Mouse (Mus musculus) stomach, embryonic 15.5 days (tissue): Measurements from ENCODE around the gene Eps8l1. TPM values are rescaled to one million over a fixed set of nuclear protein-coding genes. Genes with fewer than 3 reads are reported as not detected.

Experiments used
- ATAC-seq: fragments of 200-750 bp; cut with Nextera tagmentation; 2 replicates; pipeline ENCODE4 v1.8.0; 2017; ENCODE audit warnings: low read depth, moderate number of reproducible peaks, moderate TSS enrichment; ENCODE audit not compliant: insufficient read depth, low FRiP score
- H3K27ac ChIP-seq: fragments of 300-500 bp; sonication (generic); 2 replicates; pipeline ENCODE4 v1.5.1; 2015; ENCODE audit warnings: mild to moderate bottlenecking, inconsistent platforms
- H3K27me3 ChIP-seq: fragments of 300-500 bp; sonication (generic); replicated peaks from 2 replicates; pipeline ENCODE4 v1.6.1; 2015; ENCODE audit warnings: inconsistent platforms
- H3K36me3 ChIP-seq: fragments of 300-500 bp; sonication (generic); 2 replicates; pipeline ENCODE4 v1.6.1; 2015; ENCODE audit warnings: inconsistent platforms
- H3K4me1 ChIP-seq: fragments of 300-500 bp; sonication (generic); 2 replicates; pipeline ENCODE4 v1.6.1; 2015; ENCODE audit warnings: inconsistent platforms
- H3K4me2 ChIP-seq: fragments of 300-500 bp; sonication (generic); 2 replicates; pipeline ENCODE4 v1.6.1; 2015; ENCODE audit warnings: mild to moderate bottlenecking, inconsistent platforms
- H3K4me3 ChIP-seq: fragments of 300-500 bp; sonication (generic); replicated peaks from 2 replicates; pipeline ENCODE4 v1.5.1; 2015; ENCODE audit warnings: inconsistent platforms
- H3K9ac ChIP-seq: fragments of 300-500 bp; sonication (generic); 2 replicates; pipeline ENCODE4 v1.6.1; 2015; ENCODE audit warnings: inconsistent platforms
- H3K9me3 ChIP-seq: fragments of 300-500 bp; sonication (generic); 2 replicates; pipeline ENCODE4 v1.6.1; 2016; ENCODE audit warnings: inconsistent platforms
- WGBS: fragments of 180-500 bp; shearing (Covaris S2); methylation state at CpG from one replicate; pipeline ENCODE4 v1.1.7; 2015; 5-methylcytosine and 5-hydroxymethylcytosine counted together
- microRNA-seq: library from miRNA; unstranded; fragments of <30 nt; microRNA quantifications from one replicate; pipeline ENCODE4, GENCODE M21; 2016
- polyA plus RNA-seq: library from polyadenylated mRNA; unstranded; fragments of >200 nt; fragmentation: Nextera tagmentation; extraction: Ambion mirVana; gene quantifications from 2 replicates; pipeline ENCODE4 v1.2.1, GENCODE M21; 2015

Eps8l1 gene
- polyA plus RNA-seq, 1 experiment from 2014 or later = 11.1 TPM

DNA sequence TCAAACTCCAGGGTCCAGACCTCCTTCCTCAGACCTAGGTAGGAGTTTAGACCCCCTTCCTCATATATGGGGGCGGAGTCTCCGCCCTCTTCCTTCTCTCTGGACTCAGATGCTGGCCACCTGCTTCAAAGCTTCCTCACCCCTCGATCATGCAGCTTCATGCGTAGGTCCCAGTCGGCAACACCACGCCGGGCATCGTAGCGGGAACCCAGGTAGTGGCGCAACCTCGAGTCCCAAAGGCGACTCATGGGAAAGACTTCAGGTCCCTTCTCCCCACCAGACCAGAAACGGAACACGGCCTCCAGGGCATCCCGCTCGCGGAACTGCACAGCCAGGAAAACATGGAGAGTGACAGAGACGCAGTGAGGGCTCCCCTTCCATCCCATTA, 66.8 kb downstream of the Eps8l1 start:
- Histone ChIP-seq H3K4me3 (peak overlapping the region; percentile 35; the same call in 1 of the 2 replicates), H3K27me3 (no peaks in the 10 kb centered on the region), H3K4me1 (peaks cover 13% of the 10 kb centered on the region), H3K27ac (no peak overlapping the region), H3K36me3 (no peaks in the 10 kb centered on the region), H3K4me2 (peak overlapping the region; percentile 71; the same call in 1 of the 2 replicates), H3K9me3 (no peaks in the 10 kb centered on the region), H3K9ac (no peak overlapping the region)
- no peak for ATAC-seq
- 58% methylated on average over 18 of the region's 18 CpGs for WGBS

Small RNAs within 50 kb of the gene (microRNA-seq; reads per million reads assigned to microRNA genes)
- not detected for gene Gm24605

Other genes with a start within 250 kb of the Eps8l1 start
- 0.08 and 0.15 TPM in 2 replicates for gene Lilra5, start 222.9 kb upstream of the Eps8l1 start, polyA plus RNA-seq
- 0.12 TPM in 1 of 2 replicates, not detected in the other for gene Ncr1, start 123.0 kb upstream of the Eps8l1 start, polyA plus RNA-seq
- 0.22 TPM in 1 of 2 replicates, not detected in the other for gene Gp6, start 62.9 kb upstream of the Eps8l1 start, polyA plus RNA-seq
- gene Rdh13, start 15.0 kb upstream of the Eps8l1 start, polyA plus RNA-seq = 27.2 and 27.7 TPM in 2 replicates
- gene Ppp1r12c, start 41.0 kb downstream of the Eps8l1 start, polyA plus RNA-seq = 51.7 and 53.6 TPM in 2 replicates
- gene Tnnt1, start 55.7 kb downstream of the Eps8l1 start, polyA plus RNA-seq = 25.5 and 33.1 TPM in 2 replicates
- gene Tnni3, start 63.6 kb downstream of the Eps8l1 start, polyA plus RNA-seq = 5.4 and 6.4 TPM in 2 replicates
- gene Dnaaf3, start 71.8 kb downstream of the Eps8l1 start, polyA plus RNA-seq = 1.3 and 1.7 TPM in 2 replicates
- gene Syt5, start 86.9 kb downstream of the Eps8l1 start, polyA plus RNA-seq = 7.4 and 7.9 TPM in 2 replicates
- 0.80 and 0.89 TPM in 2 replicates for gene Ptprh, start 143.4 kb downstream of the Eps8l1 start, polyA plus RNA-seq
- 2.4 and 4.8 TPM in 2 replicates for gene Tmem86b, start 170.7 kb downstream of the Eps8l1 start, polyA plus RNA-seq
- gene Ppp6r1, start 198.3 kb downstream of the Eps8l1 start, polyA plus RNA-seq = 8.5 and 9.0 TPM in 2 replicates
- gene Hspbp1, start 224.4 kb downstream of the Eps8l1 start, polyA plus RNA-seq = 83.5 and 94.5 TPM in 2 replicates
- gene Brsk1, start 229.9 kb downstream of the Eps8l1 start, polyA plus RNA-seq = 0.94 and 1.3 TPM in 2 replicates